Mouse (Mus musculus) gonadal fat pad, adult 2 months (tissue): ENCODE results near the gene Cdh13. TPM values are rescaled to one million over a fixed set of nuclear protein-coding genes. Genes with fewer than 3 reads are reported as not detected.

ENCODE experiments used
- DNase-seq: peaks from one replicate; pipeline ENCODE4 v3.0.0-alpha.2; 2012; ENCODE audit warnings: low read depth
- polyA plus RNA-seq: library from polyadenylated mRNA; depleted of rRNA; stranded (reverse); fragments of >200 nt; gene quantifications from 2 replicates; pipeline ENCODE4 v1.2.3, GENCODE M21; 2012

The Cdh13 gene
- polyA plus RNA-seq, 1 experiment: 26.9 TPM

- no peak for DNase-seq
Measured at GRCm38 (mm10) chr8:118296477-118296876, 12.9 kb downstream of the Cdh13 start.

DNA sequence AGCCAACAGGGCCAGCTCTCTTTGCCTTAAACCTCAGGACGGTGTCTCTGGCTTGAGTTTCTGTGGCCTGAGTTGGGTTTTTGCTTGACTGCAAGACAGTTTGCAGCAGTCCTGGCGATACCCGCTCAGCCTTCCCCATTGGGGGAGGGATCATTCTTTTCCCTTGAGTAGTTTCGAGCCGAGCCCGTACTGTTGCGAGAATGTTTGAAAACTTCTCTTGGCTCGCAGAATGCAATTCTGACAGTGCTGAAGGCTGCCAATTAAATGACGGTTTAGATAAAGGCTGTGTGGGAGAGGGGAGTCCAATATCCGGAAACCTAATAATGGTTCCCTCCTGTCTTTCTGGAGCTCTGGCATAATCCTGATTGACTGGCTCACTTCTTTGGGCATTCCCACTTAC lies 23.4 kb downstream of the Cdh13 start:
- no peak for DNase-seq

DNA sequence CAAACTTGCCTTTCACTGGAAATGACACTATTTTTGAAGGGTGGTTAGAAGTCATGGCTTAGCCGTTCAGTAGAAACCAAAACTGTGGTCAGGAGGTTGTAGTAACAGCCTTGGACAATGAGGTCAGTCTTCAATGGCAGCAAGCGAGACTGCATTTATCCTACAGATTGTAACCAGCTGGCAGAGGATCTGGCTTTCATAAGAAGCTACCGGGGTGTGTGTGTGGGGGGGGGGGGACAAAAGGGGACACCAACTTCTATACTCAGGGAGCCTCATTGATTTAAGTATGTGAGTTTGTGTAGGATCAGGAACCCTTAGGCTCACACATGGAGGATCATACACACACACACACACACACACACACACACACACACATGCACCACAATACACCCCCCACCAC lies 25.6 kb downstream of the Cdh13 start:
- DNase-seq: no peak

DNA sequence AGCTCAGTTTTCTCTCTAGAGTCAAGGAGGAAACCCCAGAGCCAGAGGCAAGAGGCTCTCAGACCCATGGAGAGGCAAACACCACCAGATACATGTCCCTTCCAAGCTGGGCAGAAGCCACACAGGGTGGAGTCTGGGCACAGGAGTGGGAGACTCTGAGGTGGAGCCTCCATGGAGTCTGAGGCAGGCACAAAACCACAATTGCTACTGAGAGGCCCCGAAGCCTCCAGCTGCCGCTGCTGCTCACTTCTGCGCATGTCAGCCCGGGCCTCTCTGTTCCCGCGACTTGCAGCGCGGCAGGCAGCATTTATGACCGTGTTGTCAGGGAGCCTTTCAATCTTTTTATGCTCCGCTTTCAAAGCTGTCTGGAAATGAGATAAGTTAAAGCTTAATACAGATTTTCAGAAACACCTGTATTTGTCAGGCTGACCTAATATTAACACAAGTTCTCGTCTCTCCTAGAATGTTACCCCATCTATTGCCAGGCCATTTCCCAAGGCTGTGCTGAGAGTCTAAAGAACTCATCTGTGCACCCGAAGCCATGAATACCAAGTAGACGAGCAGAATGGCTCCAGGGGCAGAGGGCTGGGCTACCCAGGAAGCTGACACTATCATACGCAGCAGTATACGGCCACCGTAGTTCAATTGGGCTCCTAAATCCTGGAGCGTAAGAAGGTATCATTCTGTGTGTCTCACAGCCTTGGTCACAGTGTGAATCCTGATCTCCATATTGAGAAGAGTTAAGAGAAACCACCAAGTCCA lies 30.1 kb downstream of the Cdh13 start:
- no peak for DNase-seq

- DNase-seq: no peak
Measured at GRCm38 (mm10) chr8:118314188-118314563, 30.6 kb downstream of the Cdh13 start.

DNA sequence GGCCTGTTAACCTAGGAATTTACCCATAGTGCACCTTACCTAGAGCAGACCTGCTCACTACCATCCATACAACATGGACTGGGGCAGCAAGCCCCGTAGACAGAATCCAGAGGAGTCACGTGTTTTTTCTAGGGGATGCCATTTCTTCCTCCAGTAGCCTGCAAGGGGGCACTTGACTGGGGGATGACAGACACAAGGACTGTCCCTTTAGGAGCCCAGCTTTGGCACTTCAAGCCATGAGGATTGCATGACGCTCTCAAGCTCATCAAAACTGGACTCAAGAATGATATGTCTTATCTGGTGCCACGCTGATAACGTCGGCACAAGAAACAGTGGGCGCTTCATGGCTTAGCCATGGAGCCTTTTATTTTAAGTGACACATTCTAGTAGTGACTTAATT lies 31.4 kb downstream of the Cdh13 start:
- DNase-seq: no peak

DNA sequence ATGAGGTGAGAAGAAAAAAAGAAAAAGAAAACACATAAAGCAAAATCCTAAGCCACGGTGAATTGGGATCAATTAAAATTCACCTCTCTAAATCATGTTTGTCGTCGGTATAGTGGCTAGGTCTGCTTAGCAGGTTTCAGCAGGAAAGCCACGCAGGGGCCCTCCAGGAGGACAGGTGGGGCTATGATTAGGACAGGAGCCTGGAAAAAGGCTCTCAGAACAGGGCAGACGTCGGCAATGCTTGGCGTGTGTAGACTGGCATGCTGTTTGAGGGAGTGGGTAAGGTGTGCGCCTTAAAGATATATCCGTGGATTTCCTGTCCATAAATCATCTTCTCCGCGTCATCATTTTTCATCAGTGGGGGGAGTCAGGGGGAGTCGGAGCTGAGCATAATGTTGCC lies 32.9 kb downstream of the Cdh13 start:
- DNase-seq: no peak

DNA sequence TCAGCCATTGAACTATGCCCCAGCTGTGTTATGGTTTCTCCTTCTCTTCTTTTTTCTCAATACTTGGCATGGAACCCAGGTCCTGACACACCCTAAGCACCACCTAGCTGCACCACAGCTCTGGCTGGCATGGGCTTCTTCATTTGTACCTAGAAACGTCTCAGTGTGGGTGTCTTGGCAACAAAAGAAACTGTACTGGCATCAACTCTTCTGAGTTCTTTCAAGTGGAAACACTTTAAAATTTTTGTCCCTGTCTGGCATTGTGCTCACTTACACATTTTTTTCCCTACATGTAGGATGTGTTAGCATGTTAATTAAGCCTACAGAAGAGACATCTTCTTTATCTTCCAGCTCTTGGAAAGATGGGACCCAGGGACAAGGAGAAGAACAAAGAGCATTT lies 37.0 kb downstream of the Cdh13 start:
- no peak for DNase-seq

DNA sequence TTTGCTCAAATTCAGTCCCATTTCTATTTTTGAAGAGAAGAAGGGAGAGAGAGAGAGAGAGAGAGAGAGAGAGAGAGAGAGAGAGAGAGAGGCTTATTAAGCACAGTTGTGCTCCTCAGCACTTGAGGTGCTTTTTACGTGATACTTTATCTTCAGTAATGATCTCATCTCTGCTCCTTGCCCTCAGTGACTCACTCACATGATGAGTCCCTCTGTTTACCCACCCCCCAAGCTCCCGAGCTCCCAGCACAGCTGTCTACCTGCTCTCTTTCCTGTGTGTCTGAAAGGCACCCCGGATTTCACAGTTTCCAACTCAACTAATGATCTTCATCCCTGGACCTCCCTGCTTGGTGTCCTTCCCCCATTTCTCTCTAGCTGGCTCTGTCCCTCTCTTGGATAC lies 39.9 kb downstream of the Cdh13 start:
- DNase-seq: no peak

GRCm38 (mm10) chr8:118334933-118335332 lies 51.4 kb downstream of the Cdh13 start:
- DNase-seq: no peak

DNA sequence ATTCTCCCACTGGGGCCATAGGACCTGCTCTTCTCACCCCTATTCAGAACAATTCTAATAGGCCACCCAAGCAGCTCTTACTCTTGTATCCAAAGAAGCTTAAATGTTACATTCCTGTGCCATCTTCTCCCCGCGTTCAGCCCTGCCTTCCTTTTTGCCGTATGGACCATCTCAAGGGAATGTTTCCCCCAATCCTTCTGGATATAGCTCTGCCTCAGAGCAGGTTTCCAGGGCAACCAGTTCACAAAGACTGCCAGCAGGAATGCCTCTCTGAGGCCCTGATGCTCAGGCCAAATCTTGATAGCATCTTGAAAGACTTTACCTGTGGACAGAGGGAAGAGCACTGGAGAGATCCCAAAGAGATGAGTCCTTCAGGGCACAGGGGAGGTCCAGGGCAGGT lies 56.2 kb downstream of the Cdh13 start:
- no peak for DNase-seq

DNA sequence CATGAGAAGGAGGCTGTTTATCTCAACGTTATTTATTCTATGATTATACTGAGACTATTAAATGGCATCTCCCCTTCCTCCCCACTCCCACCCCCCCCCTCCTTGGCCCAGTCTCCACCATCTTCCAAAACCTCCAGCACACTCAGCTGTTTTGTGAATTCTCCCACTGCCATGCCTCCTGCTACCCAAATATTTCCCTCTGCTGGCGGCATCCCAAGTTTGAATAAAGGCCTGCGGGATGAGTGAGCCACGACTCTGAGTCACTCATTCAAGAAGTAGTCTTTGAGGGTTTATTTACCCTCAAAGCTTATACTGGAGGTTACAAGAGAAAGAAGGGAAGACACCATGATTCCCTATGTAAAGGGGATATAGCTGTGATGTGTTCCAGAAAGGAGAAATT lies 59.7 kb downstream of the Cdh13 start:
- DNase-seq: no peak

DNA sequence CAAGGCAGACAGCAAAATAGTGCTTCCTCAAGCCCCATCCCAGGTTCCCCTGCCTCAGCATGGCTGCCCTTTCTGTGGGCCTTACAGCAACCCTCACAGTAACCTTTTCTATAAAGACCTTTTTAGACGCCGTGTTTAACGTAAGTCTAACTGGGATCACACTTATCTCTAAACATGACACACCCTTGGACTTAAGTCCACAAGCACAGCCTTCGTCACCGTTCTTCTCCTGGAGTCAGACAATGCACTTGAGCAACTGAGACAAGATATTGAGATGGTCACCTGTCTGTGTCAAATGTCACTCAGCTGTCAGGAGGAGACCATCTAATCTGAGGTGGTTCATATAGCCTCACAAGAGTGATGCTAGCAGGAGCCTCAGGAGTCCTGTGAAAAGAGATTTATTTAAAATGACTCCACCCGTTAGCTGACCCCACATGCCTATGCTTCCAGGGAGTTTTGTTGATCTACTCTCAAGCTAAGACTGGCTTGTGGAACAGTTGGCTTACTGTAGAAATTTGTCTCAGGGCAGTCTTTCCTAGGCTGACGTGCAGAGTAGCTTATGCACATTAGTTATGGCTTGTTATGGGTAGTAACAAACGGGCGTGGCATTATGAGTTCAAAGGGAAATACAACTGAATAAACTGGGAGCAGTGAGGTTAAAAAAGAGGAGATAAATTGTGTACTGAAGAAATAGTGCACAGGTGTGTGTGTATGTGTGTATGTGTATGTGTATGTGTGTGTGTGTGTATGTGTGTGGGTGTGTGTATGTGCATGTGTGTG lies 65.4 kb downstream of the Cdh13 start:
- DNase-seq: no peak

DNA sequence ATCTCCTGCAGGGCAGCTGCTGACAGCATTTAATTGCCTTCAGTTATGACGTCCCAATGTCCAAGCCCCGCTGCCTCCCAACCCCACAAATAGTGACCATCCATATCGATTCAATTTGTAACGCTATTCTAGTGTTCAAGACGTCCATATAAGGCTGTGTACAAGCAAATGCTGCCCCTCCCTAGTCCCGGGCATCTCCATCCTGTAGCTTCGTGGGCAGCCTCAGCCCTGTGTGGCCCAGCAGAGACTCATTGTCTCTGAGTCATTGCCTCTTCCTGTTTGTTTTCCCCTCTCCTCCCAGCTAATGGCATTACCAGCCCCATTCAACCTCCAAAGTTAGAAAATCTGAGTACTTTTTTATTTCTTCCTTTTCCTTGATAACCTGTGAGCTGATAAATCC lies 66.6 kb downstream of the Cdh13 start:
- DNase-seq: no peak

DNA sequence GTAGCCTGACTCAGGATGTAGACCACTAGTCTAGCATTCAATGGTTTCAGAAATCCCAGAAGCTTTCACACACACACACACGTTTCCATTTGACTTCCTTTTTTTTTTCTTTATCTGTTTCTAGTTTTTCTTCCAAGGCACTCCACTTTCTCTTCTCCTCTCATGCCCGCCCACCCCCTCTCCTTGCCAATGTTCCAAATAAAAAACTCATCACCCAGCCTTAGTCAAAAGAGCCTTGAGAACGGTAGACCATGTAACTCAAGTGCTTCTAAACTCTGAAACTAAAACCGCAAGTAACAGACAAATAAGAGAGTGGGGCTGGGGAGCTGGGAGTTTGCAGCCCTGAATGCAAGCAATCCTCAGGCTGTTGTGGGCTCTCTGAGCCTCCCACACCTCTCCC lies 69.5 kb downstream of the Cdh13 start:
- no peak for DNase-seq

DNA sequence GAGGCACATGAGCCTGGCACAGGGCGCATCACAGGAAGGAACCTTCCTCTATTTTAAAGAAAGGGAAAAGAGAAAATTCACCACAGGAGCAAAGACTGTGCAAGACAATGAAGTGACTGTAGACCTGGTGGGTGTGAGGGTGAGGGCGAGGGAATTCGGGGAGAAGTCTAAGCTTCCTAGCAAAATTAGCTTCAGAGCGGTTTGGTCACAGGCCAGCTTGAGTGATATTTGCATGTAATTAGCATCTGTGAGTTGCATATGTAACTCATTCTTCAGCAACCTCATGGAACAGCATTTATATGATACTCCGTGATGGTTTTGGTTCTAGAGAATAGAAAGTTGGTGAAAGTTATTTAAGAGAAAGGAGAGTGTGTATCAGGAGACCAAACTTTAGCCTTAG lies 73.5 kb downstream of the Cdh13 start:
- no peak for DNase-seq

DNA sequence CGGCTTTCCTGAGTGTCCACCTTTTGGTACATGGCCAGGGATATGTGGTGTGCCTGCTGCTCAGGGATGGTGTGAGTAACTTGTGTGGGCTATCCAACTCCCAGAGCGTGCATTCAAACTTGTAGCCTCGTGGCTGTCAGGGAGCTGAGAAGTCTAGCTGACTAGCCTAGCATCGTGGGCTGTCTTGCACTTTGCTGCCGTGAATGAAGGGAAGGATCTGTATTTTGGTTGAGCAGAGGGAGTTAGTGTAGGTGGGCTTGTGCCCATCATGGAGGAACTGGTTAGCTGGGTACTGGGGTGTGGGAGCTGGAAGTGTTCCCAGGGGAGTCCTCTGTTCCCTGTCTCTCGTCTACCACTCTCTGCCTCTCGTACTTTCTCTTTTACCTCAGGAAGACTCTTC lies 74.1 kb downstream of the Cdh13 start:
- DNase-seq: no peak

DNA sequence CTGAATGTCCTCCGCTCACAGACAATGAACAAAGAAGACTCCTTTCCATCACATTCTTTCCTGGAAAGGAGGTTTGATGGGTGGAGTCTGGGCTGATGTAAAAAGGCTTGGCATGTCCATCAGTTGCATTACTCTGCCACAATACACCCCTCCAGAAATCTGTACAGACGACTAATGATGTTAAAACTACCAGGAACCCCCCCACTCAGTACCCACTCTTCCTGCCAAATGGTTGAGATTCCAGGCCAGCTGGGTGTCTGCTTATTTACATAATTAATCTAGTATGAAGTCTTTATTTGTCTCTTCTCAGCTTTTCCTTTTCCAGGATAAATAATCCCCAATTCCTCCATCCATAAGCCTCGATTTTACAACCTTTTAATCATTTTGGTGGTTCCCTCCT lies 80.2 kb downstream of the Cdh13 start:
- no peak for DNase-seq

DNA sequence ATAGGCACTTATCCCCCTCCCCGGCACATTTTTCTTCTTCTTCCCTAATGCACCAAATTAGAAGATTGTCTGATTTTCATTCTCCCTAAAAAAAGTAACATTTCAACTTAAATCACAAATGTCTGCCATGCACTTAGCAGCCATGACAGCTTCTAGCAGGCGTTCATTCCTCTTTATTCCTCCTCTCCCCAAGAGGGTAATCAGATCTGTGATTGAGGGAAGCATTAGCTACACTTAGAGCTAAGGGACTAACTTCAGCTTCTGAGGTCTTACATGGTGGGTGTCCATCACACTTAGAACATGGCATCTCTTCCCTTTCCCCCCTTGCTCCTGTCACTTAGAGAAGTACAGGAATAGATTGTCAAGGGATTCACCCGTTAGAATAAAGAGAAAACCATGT lies 89.6 kb downstream of the Cdh13 start:
- DNase-seq: no peak

DNA sequence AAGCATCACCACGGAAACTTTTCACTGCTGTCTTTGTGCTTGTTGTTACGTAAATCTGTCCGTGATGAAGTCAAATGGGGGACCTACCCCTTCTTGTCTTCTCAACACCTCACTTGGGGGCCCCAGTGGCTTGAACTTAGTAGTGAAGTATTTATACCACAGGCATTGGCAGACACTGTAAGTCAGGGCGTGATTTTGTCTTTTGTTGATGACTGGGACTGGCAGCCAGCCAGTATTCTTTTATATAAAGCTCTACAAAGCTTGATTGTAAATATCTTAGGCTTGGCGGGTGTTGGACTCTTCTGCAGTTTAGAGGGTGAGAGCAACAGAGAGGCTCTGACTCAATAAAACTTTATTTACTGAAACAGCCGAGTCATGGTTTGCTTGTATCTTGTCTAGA lies 91.2 kb downstream of the Cdh13 start:
- no peak for DNase-seq

GRCm38 (mm10) chr8:118376791-118377190 lies 93.3 kb downstream of the Cdh13 start:
- DNase-seq: no peak

DNA sequence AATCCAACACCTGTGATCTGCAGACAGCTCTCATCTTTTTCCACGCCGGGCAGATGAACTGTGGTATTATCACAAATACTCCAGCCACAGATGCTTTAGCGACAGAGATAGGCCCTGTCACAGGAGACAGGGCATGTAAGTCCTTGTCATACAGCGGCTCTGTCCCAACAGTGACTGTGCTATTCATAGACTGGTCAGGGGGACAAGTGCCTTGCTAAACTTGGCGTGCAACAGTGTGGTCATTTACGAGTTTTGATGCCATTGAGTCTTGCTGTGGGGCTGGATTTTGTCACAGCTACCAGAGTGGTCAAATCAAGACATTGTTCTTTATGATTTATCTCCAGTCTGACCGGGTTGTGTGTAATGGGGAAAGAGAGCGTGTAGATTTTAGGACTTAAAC lies 95.5 kb downstream of the Cdh13 start:
- DNase-seq: no peak

- no peak for DNase-seq
Measured at GRCm38 (mm10) chr8:118379657-118380056, 96.1 kb downstream of the Cdh13 start.

- DNase-seq: no peak
Measured at GRCm38 (mm10) chr8:118380058-118380457, 96.5 kb downstream of the Cdh13 start.
